Mouse (Mus musculus) spleen, postnatal 36 days (tissue): ENCODE measurements at regions not wholly inside any gene's neighbourhood (a gene's known extent, or its start where the extent isn't known, plus 50 kb on each side); places are given as distances from the start of the nearest gene placed in this dataset.

Experiments used
- DNase-seq, 2 experiments: peaks; one replicate each; pipeline ENCODE4 v3.0.0; 2022; ENCODE audit warnings: low spot score in 2 of 2, mixed read lengths in 1 of 2

DNA sequence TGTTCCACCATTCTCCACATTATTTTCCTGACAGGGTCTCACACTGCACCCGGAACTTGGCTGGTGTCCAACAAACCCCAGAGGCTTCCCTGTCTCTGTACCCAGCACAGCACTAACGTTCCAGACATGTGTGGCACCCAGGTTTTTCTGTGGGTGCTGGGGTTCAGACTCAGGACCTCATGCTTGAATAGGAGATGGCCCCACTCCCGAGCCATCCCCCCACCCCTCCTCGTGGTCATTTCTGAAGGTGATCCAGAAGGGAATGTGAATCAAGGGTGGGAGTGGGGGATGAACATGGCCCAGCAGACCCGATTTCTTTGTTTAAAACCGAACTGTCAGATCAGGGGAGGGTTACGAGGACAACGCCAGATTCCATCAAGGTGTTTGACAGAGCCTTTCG lies 245.6 kb downstream of the Tbc1d1 start:
- no peak for DNase-seq

DNA sequence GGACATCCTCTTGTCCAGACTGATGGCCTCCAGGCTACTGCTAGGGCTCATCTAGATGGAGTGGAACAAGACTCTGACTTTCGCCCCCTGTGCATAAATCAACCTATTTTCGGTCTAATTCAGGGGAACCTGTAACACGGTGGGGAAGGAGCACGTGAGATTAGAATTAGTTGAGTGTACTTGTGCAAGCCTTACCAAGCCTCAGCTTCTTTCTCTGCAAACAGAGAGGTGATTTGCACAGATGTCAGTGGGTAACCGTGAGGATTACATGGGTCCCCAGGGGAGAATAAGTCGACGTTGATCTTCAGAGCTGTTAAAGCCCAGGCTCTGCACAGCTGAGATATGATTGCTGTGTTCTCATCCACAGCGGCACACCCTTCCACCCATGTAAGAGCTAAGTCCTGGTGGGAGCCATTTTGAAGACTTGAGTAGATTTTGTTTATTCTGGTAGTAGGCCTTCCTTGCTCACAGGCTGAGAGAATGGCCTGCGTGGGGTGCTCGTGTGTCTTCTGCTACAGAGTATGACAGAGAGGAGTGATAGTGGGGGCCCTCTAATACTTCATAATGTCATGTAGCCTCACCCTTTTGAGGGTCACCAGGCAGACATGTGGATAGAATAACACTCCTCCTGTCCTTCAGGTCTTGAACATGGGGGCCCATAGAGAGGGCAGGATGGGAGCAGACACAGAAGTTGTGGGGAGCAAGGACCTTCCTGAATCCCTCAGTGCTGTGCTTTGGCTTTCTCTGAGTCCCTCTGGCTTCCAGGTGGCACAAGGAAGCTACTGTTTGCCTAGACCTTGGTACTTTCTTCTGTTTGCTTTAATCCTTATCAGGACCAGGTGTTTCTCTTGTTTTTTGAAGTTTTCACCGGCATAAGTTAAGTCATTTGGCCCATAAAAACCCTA lies 247.2 kb downstream of the Tbc1d1 start:
- no peak for DNase-seq

DNA sequence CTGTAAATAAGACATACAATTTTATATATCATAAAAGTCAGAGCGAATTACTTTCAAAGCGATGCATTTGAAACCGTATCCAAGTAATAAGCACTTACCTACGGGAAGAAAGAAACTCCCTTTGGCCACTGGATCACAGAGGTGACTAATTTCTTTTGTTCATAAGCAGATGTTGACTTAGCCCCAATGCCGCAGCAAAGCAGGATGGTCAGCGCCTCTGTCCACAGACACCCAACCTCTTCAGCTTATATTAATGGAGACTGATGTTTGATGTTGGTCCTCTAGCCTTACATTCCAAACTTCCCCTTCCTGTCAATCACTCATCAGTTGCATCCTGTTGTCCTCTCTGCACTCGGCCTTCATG lies 247.9 kb downstream of the Tbc1d1 start:
- DNase-seq, result no peak

DNA sequence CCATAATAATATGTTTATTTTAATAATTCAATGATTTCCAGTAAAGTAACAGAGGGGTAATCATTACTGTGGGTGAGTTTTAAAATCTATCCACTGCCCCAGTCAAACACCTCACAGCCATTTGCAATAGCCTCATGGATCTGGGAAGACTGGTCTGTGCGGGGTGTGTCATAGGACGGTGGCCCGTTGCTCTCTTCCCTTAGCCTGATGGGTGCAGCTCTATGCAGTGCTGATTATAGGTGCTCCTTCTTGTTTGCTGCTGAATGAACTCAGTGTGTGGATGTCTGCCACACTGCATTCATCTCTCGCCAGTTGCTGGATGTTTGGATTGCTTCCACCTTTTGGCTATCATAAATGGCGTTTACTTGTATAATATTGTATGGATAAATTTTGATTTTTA lies 248.4 kb downstream of the Tbc1d1 start:
- no peak for DNase-seq

DNA sequence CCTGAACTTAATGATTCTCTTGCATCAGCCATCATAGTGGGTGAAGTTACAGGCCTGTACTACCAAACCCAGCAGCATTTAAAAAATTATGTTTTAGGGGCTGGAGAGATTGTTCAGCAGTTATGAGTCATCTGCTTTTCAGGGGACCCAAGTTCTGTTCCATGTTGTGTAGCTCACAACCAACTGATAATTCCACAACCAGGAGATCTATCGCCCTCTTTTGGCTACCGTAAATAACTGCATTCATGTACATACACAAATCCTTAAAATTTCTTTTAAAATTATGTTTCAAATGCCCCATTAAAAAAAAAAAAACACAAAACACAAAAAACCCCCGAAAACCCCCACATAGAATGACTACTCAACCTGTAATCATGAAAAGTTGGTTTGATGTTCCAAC lies 252.8 kb downstream of the Tbc1d1 start:
- no peak for DNase-seq

DNA sequence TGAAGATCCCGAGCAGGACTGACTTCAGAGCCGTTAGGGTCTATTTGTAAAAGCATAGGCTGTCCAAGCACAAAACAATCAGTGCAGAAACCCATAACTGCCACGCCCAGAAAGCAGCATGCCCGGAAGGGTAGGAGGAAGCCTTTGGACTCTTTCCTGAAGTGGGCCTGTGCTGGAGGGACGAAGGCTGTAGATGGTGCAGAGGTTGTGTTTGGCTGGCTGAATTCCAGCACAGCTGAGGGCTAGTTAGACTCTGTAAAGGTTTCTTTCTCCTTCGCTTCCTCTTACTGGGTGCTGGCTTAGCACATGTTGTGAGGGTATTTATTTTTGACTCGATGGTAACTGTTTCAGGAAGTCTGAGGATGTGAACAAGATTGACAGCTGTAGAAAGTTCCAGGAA lies 254.5 kb downstream of the Tbc1d1 start:
- peak; percentile 27 to 42 for DNase-seq

DNA sequence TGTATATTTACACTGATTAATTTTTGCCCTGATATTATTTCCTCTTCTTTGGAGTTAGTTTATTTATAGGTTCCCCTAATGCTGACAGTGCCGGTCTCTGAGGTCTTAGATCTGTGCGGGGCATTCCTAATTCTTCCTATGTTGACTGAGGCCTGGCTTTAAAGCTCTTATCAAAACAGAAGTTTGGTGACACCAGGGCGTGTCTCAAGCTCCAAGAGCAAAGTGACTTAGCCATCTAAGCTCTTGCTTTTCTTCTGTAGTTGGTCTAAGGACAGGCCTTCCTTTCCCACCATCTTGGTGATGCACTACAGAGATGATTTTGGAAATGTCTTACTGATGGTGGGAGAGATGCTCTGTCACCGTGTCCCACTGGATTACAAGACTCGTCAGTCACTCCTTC lies 258.4 kb downstream of the Tbc1d1 start:
- no peak for DNase-seq

DNA sequence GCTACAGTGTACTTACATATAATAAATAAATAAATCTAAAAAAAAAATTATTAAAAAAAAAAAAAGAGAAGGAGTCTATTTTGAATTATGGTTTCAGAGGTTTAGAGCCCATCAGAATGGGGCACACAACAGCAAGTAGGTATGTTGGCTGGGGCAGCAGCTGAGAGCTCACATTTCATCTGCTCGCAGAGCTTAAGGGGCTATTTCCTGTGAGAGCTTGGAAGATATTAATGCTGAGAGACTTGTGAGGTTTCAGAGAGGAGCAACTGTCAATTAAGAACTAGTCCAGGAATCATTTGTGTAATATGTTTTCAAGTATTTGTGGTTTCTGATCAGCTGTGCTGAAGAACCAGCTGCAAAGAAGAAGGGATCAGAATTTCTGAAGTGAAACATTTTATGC lies 263.3 kb downstream of the Tbc1d1 start:
- DNase-seq, result no peak

DNA sequence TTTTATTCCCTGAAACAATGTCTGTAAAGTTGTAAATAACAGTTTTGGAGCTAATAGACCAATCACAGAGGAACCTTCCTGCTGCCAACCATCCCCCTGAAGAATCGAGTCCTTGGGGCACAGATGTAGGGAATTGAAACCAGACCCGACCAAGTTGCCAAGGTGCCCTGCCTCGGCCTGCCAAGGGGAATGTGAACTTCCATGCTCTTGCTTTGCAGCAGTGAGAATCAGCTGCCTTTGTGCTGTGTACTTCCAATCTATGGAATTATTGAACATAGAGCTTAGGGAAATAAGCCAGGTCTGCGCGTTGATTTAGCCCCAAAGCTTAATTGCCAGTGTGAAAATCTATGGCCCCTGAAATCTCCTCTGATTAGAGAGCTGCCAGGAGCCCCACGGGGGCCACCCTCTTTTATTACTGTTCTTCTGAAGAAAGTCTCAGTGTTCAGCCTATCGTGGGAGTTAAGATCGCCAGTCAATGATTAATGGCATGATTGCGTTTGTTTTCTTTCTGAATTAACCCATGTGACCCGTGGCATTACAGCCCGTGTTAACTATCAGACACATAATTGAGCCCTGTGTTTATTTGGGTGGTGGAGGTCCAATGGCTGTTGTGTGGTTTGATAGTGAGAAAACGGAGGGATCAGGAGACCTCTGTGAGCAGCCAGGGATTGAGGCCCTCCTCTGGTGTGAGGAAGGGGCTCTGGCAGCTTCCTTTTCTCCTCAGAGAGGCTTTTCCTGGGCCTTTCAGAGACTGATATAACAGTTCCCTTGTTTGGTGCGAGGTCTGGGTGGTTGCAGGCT lies 266.9 kb downstream of the Tbc1d1 start:
- no peak for DNase-seq

DNA sequence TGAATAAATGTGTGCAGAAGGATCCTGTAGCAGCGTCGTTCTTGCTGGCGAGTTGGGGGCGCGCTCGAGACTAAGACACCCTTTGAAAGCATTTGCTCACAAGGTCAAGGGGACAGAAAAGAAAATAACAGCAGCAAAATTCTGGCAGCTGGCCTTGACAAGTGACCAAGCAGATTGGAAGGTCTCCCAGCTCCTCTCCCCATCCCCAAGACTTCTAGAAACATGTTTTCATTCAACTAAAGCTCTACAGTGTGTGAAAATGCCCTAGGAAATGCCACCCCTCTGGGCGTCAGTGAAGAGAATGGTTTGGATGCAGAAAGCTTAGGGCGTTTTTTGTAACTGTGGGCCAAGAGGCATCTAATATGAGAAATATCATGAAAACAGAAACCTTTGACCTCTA lies 272.7 kb downstream of the Tbc1d1 start:
- no peak for DNase-seq

DNA sequence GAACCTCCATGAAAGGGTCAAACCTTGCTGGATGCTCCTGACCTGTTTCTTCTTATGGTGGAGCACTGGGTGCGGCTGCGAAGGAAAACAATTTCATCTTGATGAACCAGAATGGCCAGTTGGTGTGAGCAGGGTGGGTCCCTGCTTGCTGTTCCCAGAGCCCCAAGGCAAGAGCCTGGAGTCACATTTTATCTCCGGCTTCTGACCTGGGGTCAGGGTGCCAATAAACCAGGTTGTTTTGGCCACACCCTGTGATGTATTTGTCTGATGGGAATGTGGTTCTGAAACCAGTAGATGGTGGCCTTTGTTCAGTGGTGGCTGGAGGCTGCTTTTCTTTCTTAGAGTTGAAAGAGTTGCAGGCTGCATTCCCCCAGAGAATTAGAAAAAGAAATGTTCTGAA lies 274.4 kb downstream of the Tbc1d1 start:
- DNase-seq, result no peak

DNA sequence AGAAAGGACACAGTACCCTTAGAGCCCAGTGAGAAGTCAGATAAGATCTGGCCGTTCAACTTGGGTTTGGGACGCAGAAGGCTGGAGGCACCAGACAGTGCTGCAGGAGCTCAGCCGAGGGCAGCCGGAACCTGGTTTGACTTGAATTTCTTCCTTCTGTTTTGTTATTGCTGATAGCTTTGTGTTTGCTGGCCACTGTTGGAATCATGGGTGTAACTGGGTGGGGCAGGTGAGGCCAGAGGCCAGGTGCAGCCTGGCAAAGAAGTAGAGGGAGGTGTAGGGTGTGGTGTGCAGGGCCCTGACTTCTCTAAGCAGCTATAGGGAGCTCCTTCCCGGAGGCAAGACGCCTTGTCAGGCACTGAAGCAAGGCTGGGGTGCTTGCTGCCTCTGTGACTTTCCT lies 275.5 kb downstream of the Tbc1d1 start:
- no peak for DNase-seq

DNA sequence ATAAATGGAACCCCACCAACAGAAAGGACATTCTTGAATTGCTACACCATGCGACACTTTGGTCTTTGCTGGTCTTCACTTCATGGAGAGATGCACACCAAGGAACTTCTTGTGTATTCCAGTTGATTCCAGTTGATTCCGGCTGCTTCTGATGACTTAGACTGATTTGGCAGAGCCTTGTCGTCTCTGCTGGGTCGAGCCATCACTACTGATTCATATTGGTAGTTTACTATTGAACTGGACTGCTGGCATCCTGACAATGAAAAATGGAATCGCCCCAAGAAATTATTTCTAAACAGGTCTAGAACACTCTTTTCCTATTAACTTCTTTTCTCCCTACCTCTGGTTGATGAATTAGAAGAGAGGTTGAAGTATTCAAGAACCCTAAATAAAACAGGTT lies 277.7 kb downstream of the Tbc1d1 start:
- DNase-seq, result no peak

DNA sequence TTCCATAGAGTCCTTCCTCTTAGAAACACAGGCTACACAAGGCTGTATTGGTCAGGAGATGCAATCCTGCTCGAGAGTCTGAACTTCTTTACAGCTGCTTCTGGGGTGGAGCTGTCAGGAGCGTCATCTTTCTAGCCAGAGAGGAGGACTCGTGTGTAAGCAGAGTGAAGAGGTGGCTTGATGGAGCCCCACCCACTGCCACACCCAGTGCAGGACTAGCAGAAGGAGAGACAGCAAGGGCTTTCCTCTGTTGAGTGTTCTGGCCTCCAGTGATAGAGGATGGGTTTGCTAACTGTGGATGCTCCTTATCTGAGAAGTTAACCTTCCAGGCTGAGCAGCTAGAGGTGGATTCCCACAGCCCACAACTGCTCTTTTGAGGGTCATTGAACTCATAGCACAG lies 279.4 kb downstream of the Tbc1d1 start:
- peak; percentile 69 to 86 for DNase-seq

DNA sequence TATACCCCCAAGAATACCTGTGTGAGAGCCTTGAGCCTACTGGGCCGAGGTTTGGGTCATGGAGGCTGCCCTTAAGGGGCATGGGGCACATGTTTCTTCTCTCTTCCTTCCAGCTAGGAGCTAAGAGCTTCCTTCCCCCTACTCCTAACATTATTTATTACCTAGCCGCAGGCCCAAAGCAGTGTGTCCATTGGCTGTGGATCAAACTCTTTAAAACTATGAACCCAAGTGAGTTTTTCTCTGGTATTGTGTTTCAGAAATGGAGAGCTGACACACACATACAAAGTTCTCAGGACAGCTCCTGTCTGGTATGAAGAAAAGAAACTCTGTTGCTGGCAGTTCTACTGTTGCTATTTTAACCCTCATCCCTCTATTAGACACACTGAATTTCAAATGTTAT lies 279.9 kb downstream of the Tbc1d1 start:
- DNase-seq, result no peak

DNA sequence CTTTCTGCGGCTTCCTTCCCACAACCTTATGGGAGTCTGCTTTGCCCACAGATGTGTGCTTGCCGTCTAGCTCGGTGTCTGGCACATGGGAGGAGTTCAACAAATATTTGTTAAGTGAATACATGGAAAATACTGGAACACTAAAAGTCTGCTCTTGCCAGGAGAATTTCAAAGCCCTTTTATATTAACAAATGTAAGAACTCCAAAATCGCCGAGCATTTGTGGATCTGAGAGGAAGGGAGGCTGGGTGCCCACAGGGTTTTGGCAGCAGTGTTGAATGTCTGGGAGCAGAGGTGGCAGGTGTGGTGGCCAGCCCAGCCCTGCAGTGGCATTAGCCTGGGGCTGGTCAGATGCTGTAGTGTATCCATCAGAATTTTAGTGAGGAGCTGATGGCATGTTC lies 281.6 kb downstream of the Tbc1d1 start:
- DNase-seq, result no peak

DNA sequence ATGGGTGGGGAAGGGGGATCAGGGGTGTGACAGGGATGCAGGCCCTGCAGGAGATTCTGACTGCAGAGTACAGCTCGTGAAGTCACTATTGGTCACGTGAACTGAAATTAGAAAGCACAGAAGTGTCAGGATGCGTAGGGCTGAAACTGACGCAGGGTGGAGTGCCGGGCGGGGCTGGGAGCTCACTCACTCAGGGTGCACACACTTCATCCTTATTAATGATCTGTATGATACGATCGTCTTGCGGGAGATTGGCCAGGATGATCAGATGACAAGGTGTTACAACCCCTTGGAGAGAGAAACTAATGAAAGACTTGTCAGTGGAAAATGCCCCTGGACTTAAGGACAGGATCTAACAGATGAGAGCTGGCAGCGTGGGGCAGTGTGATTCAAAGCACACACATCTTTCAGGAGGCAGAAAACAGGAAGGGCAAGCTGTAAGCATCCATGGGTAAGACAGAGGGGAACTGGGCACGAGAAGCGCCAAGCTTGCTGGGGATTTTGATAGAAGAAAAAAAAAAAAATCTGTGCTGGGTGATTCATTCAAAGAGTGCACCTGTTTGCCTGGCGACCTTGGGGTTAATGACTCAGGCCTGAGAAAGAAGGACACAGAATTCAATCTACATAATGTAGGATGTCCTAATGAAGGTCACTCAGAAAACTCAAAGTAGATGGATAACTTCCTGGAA lies 282.5 kb downstream of the Tbc1d1 start:
- DNase-seq, result no peak

DNA sequence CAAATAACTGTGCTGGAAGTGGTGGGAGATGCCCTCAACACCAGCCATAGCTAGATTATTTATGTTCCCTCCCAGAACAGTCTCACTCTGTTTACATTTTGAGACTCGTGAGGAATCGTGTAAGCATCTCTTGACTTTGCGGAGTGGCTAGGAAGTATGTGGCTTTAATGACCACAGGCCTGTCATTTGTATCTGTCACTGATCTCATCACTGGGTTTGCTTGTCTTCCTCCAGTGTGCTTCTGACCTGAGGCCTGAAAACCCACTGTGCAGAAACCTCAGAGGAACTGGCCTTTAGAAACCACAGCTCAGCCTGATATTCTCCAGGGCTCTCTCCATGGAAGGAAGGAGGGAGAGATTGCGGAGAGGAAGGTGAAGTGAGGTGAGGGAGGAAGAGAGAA lies 291.7 kb downstream of the Tbc1d1 start:
- no peak for DNase-seq

DNA sequence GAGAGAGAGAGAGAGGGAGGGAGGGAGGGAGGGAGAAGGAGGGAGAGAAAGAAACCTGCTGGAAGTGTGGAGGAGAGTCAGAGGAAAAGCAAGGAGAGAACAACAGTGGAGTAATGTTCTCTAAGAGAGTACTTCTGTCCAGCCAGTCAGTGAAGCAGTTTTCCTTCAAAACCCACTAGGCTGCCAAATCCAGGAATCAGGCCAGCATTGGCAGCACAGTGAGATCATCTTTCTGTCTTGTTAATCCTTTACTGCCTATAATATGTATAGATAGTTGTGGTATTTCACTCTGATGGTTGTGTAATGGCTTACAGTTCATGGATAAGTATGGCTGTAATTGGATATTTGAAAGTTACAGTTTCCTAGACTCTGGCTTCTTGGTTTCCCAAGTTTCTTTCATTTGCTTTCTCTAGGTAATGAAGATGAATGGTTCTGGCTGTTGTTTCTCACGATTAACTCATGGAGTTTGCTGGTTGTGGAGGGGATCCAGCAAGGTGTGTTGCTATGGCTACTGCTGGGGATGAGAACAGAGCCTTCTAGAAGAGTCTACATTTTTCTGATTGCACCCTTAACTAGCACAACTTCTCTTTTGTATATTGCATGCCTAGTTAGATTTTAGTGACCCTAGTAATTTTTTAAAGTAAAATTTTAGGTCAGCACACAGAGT lies 296.7 kb downstream of the Tbc1d1 start:
- no peak for DNase-seq

DNA sequence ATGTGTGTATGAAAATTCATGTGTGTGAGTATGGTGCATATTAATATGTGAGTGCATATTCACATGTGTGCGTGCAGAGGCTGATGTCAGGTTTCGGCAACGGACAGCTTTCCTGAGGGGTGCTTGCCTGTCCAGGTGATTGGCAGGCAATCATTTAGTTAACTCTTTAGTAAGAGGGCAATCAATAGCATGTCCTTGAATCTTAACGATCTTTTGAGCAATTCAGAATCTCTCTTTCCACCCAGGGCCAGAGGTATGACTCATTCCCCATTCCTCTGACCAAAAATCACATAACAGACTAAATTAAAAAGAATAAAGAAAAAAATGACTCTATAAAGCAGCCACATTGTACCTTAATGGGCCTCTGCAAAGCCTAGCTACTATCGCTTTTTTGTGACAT lies 303.7 kb downstream of the Tbc1d1 start:
- no peak for DNase-seq

DNA sequence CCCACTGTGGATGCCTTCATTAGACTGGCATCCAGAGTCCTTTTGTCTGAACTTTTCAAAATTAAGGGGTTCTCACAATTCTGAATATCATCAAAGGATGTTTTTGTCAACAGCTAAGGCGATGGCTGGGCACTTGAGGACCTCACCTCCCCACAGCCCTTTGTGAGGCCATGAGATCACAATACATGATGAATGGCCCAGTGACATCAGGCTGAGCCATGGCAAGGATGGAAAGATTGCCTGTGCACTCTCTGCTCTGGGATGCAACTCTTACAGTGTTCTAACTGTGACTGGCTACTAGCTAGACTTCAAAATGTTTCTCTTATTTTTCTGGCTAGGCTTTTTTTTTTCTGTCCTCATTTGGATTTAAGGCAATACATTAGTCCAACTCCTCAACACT lies 304.8 kb downstream of the Tbc1d1 start:
- no peak for DNase-seq

DNA sequence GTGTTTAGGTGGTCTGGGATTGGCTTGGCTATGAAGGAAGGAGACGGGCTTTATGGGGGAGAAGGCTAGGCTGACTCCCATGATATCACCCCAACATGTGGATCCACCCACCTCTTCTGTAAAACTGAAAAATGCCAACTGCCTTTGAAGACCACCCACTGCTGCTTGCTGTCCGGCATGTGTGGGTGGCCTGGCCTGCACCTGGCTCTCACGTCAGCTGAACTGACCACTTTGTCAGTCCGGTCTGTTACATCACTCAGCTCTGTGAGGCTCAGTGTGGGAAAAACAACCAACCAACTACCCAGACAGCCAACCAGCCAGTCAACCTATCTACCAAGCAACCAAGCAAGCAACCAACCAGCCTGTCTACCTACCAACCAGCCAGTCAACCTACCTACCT lies 305.5 kb downstream of the Tbc1d1 start:
- DNase-seq, result no peak
